Mouse (Mus musculus): ENCODE results near the gene Fgf8. TPM values are rescaled to one million over a fixed set of nuclear protein-coding genes. Genes with fewer than 3 reads are reported as not detected.

Gene Fgf8
- polyA plus RNA-seq, 1 experiment from 2014 or later, result not detected

- under 1% methylated on average over 59 of the region's 71 CpGs for WGBS
- Histone ChIP-seq H3K4me2 (ENCODE audit: low read length) (peak within 1 kb of the TSS; percentile 84), H3K36me3 (ENCODE audit: control insufficient read depth, insufficient read depth, low read length) (peaks cover 20% of the 10 kb centered on the region), H3K9ac (ENCODE audit: low read length) (peak within 1 kb of the TSS; percentile 97), H3K9me3 (ENCODE audit: control insufficient read depth, low read length) (no peaks in the 10 kb centered on the region), H3K4me3 (ENCODE audit: low read depth, low read length) (peak within 1 kb of the TSS; percentile 91), H3K27ac (ENCODE audit: low read depth) (peak within 1 kb of the TSS; percentile 95), H3K4me1 (replicated peaks; ENCODE audit: control insufficient read depth, insufficient read depth, low read length) (peaks cover 23% of the 10 kb centered on the region), H3K27me3 (replicated peaks; ENCODE audit: control insufficient read depth, insufficient read depth, low read length) (no peaks in the 10 kb centered on the region)
- DNase-seq (ENCODE audit: low spot score) (peak; percentile 97), ATAC-seq (replicated peaks; ENCODE audit: low FRiP score, low TSS enrichment, low read depth) (peak; percentile 97)
These were observed 40.6 kb upstream of the Fgf8 start, which contains the start of gene Mgea5 for GRCm38 (mm10) chr19:45783181-45783932. TSS of gene Mgea5 (minus strand) at chr19:45783837.

- H3K27ac ChIP-seq (ENCODE audit: low read depth), result peak overlapping the region; percentile 95
- H3K9ac ChIP-seq (ENCODE audit: low read length), result peak overlapping the region; percentile 97
- peak; percentile 87 for DNase-seq (ENCODE audit: low spot score)
- peak; percentile 47 for ATAC-seq (replicated peaks; ENCODE audit: low FRiP score, low TSS enrichment, low read depth)
- H3K4me3 ChIP-seq (ENCODE audit: low read depth, low read length), result peak overlapping the region; percentile 91
- under 1% methylated on average over 32 of the region's 36 CpGs for WGBS
- H3K36me3 ChIP-seq (ENCODE audit: control insufficient read depth, insufficient read depth, low read length), result peaks cover 29% of the 10 kb centered on the region
- H3K27me3 ChIP-seq (replicated peaks; ENCODE audit: control insufficient read depth, insufficient read depth, low read length), result no peaks in the 10 kb centered on the region
- H3K4me1 ChIP-seq (replicated peaks; ENCODE audit: control insufficient read depth, insufficient read depth, low read length), result peaks cover 23% of the 10 kb centered on the region
- H3K9me3 ChIP-seq (ENCODE audit: control insufficient read depth, low read length), result no peaks in the 10 kb centered on the region
- H3K4me2 ChIP-seq (ENCODE audit: low read length), result peak overlapping the region; percentile 84
These were observed 39.7 kb upstream of the Fgf8 start for GRCm38 (mm10) chr19:45782315-45783001.

GRCm38 (mm10) chr19:45781676-45782075 is 39.0 kb upstream of the Fgf8 start:
- 63% methylated on average over 8 of the region's 8 CpGs for WGBS
- DNase-seq (ENCODE audit: low spot score), result no peak
- H3K27ac ChIP-seq (ENCODE audit: low read depth), result no peak overlapping the region
- H3K27me3 ChIP-seq (replicated peaks; ENCODE audit: control insufficient read depth, insufficient read depth, low read length), result no peaks in the 10 kb centered on the region
- H3K9ac ChIP-seq (ENCODE audit: low read length), result no peak overlapping the region; the same call in 1 of the 2 replicates
- peak overlapping the region; percentile 91 for H3K4me3 ChIP-seq (ENCODE audit: low read depth, low read length)
- H3K4me2 ChIP-seq (ENCODE audit: low read length), result peak overlapping the region; percentile 84
- no peaks in the 10 kb centered on the region for H3K9me3 ChIP-seq (ENCODE audit: control insufficient read depth, low read length)
- H3K36me3 ChIP-seq (ENCODE audit: control insufficient read depth, insufficient read depth, low read length), result peaks cover 37% of the 10 kb centered on the region
- H3K4me1 ChIP-seq (replicated peaks; ENCODE audit: control insufficient read depth, insufficient read depth, low read length), result peaks cover 23% of the 10 kb centered on the region
- no peak for ATAC-seq (replicated peaks; ENCODE audit: low FRiP score, low TSS enrichment, low read depth)

GRCm38 (mm10) chr19:45780350-45780915 is 37.7 kb upstream of the Fgf8 start:
- Histone ChIP-seq H3K36me3 (ENCODE audit: control insufficient read depth, insufficient read depth, low read length) (peaks cover 50% of the 10 kb centered on the region), H3K4me1 (replicated peaks; ENCODE audit: control insufficient read depth, insufficient read depth, low read length) (peaks cover 23% of the 10 kb centered on the region), H3K27ac (ENCODE audit: low read depth) (no peak overlapping the region), H3K4me3 (ENCODE audit: low read depth, low read length) (no peak overlapping the region), H3K9me3 (ENCODE audit: control insufficient read depth, low read length) (no peaks in the 10 kb centered on the region), H3K9ac (ENCODE audit: low read length) (no peak overlapping the region), H3K27me3 (replicated peaks; ENCODE audit: control insufficient read depth, insufficient read depth, low read length) (no peaks in the 10 kb centered on the region), H3K4me2 (ENCODE audit: low read length) (0 out of 2 replicates have a peak overlapping the region, but pooled peaks have one; percentile 4)
- ATAC-seq (replicated peaks; ENCODE audit: low FRiP score, low TSS enrichment, low read depth), result no peak
- 80% methylated on average over 13 of the region's 13 CpGs for WGBS
- no peak for DNase-seq (ENCODE audit: low spot score)

GRCm38 (mm10) chr19:45775486-45775885 is 32.8 kb upstream of the Fgf8 start:
- Histone ChIP-seq H3K4me1 (replicated peaks; ENCODE audit: control insufficient read depth, insufficient read depth, low read length) (peaks cover 3% of the 10 kb centered on the region), H3K4me2 (ENCODE audit: low read length) (no peak overlapping the region), H3K36me3 (ENCODE audit: control insufficient read depth, insufficient read depth, low read length) (peaks cover 91% of the 10 kb centered on the region), H3K9ac (ENCODE audit: low read length) (no peak overlapping the region), H3K4me3 (ENCODE audit: low read depth, low read length) (no peak overlapping the region), H3K9me3 (ENCODE audit: control insufficient read depth, low read length) (no peaks in the 10 kb centered on the region), H3K27me3 (replicated peaks; ENCODE audit: control insufficient read depth, insufficient read depth, low read length) (no peaks in the 10 kb centered on the region), H3K27ac (ENCODE audit: low read depth) (no peak overlapping the region)
- DNase-seq (ENCODE audit: low spot score) (no peak), ATAC-seq (replicated peaks; ENCODE audit: low FRiP score, low TSS enrichment, low read depth) (no peak)
- 83% methylated on average over 2 of the region's 2 CpGs for WGBS

GRCm38 (mm10) chr19:45771501-45771900 is 28.8 kb upstream of the Fgf8 start:
- no peak overlapping the region for H3K27ac ChIP-seq (ENCODE audit: low read depth)
- peaks cover 99% of the 10 kb centered on the region for H3K36me3 ChIP-seq (ENCODE audit: control insufficient read depth, insufficient read depth, low read length)
- ATAC-seq (replicated peaks; ENCODE audit: low FRiP score, low TSS enrichment, low read depth), result no peak
- no peak for DNase-seq (ENCODE audit: low spot score)
- H3K4me2 ChIP-seq (ENCODE audit: low read length), result no peak overlapping the region
- no peaks in the 10 kb centered on the region for H3K9me3 ChIP-seq (ENCODE audit: control insufficient read depth, low read length)
- H3K4me1 ChIP-seq (replicated peaks; ENCODE audit: control insufficient read depth, insufficient read depth, low read length), result no peaks in the 10 kb centered on the region
- H3K4me3 ChIP-seq (ENCODE audit: low read depth, low read length), result no peak overlapping the region
- 93% methylated on average over 5 of the region's 5 CpGs for WGBS
- H3K27me3 ChIP-seq (replicated peaks; ENCODE audit: control insufficient read depth, insufficient read depth, low read length), result no peaks in the 10 kb centered on the region
- no peak overlapping the region for H3K9ac ChIP-seq (ENCODE audit: low read length)

GRCm38 (mm10) chr19:45760810-45761209 is 18.1 kb upstream of the Fgf8 start:
- Histone ChIP-seq H3K4me2 (ENCODE audit: low read length) (no peak overlapping the region), H3K27me3 (replicated peaks; ENCODE audit: control insufficient read depth, insufficient read depth, low read length) (no peaks in the 10 kb centered on the region), H3K4me3 (ENCODE audit: low read depth, low read length) (no peak overlapping the region), H3K4me1 (replicated peaks; ENCODE audit: control insufficient read depth, insufficient read depth, low read length) (no peaks in the 10 kb centered on the region), H3K36me3 (ENCODE audit: control insufficient read depth, insufficient read depth, low read length) (peaks cover 96% of the 10 kb centered on the region), H3K9ac (ENCODE audit: low read length) (no peak overlapping the region), H3K27ac (ENCODE audit: low read depth) (no peak overlapping the region), H3K9me3 (ENCODE audit: control insufficient read depth, low read length) (no peaks in the 10 kb centered on the region)
- DNase-seq (ENCODE audit: low spot score) (no peak), ATAC-seq (replicated peaks; ENCODE audit: low FRiP score, low TSS enrichment, low read depth) (no peak)
- WGBS, result 81% methylated on average over 3 of the region's 3 CpGs

GRCm38 (mm10) chr19:45758671-45759070 is 16.0 kb upstream of the Fgf8 start:
- H3K9me3 ChIP-seq (ENCODE audit: control insufficient read depth, low read length), result no peaks in the 10 kb centered on the region
- ATAC-seq (replicated peaks; ENCODE audit: low FRiP score, low TSS enrichment, low read depth) (no peak), DNase-seq (ENCODE audit: low spot score) (no peak)
- no peak overlapping the region for H3K27ac ChIP-seq (ENCODE audit: low read depth)
- no peaks in the 10 kb centered on the region for H3K27me3 ChIP-seq (replicated peaks; ENCODE audit: control insufficient read depth, insufficient read depth, low read length)
- no peak overlapping the region for H3K9ac ChIP-seq (ENCODE audit: low read length)
- H3K4me3 ChIP-seq (ENCODE audit: low read depth, low read length), result no peak overlapping the region
- no peaks in the 10 kb centered on the region for H3K4me1 ChIP-seq (replicated peaks; ENCODE audit: control insufficient read depth, insufficient read depth, low read length)
- WGBS, result 88% methylated on average over 5 of the region's 5 CpGs
- H3K4me2 ChIP-seq (ENCODE audit: low read length), result no peak overlapping the region
- H3K36me3 ChIP-seq (ENCODE audit: control insufficient read depth, insufficient read depth, low read length), result peaks cover 96% of the 10 kb centered on the region

All from intestine, embryonic 14.5 days (tissue).